Mouse (Mus musculus) thymus, adult 2 months (tissue): ENCODE data around the gene Fam71f2. TPM values are rescaled to one million over a fixed set of nuclear protein-coding genes. Genes with fewer than 3 reads are reported as not detected.

Experiments
- DNase-seq: peaks from one replicate; pipeline ENCODE4 v3.0.0; 2021
- H3K27ac ChIP-seq: fragments of 200-500 bp; 2 replicates; pipeline ENCODE4 v1.5.1; 2012; ENCODE audit warnings: low read length, control low read depth; ENCODE audit not compliant: control insufficient read depth, insufficient read depth
- H3K27me3 ChIP-seq: fragments of 200-500 bp; 2 replicates; pipeline ENCODE4 v1.6.1; 2012; ENCODE audit warnings: mild to moderate bottlenecking, low read length, moderate library complexity, mixed read lengths; ENCODE audit not compliant: control insufficient read depth, insufficient read depth
- H3K36me3 ChIP-seq: fragments of 200-500 bp; 2 replicates; pipeline ENCODE4 v1.6.1; 2012; ENCODE audit warnings: mild to moderate bottlenecking, low read length, moderate library complexity; ENCODE audit not compliant: control insufficient read depth, insufficient read depth
- H3K4me1 ChIP-seq: fragments of 200-500 bp; replicated peaks from 2 replicates; pipeline ENCODE4 v1.6.1; 2012; ENCODE audit warnings: low read length; ENCODE audit not compliant: control insufficient read depth, insufficient read depth
- H3K4me3 ChIP-seq: fragments of 200-500 bp; 2 replicates; pipeline ENCODE4 v1.5.1; 2012; ENCODE audit warnings: mild to moderate bottlenecking, low read length, control low read depth, moderate library complexity; ENCODE audit not compliant: control insufficient read depth, insufficient read depth
- CTCF ChIP-seq: fragments of 200-500 bp; IDR thresholded peaks from 2 replicates; pipeline ENCODE4 v1.5.1; 2012; ENCODE audit warnings: mild to moderate bottlenecking, control low read depth, low read length, moderate library complexity, borderline replicate concordance; ENCODE audit not compliant: control insufficient read depth, poor library complexity, insufficient read depth; ENCODE audit errors: extremely low read depth
- POLR2A ChIP-seq: fragments of 200-500 bp; IDR thresholded peaks from 2 replicates; pipeline ENCODE4 v1.6.1; 2012; ENCODE audit warnings: mild to moderate bottlenecking, low read length, control low read depth, moderate library complexity; ENCODE audit not compliant: control insufficient read depth, poor library complexity, insufficient read depth; ENCODE audit errors: extremely low read depth
- WGBS: fragments of 180-500 bp; shearing (Covaris S2); methylation state at CpG from one replicate; pipeline ENCODE4 v1.1.7; 2018; 5-methylcytosine and 5-hydroxymethylcytosine counted together
- polyA plus RNA-seq: library from polyadenylated mRNA; depleted of rRNA; stranded (reverse); fragments of >200 nt; gene quantifications from 2 replicates; pipeline ENCODE4 v1.2.3, GENCODE M21; 2012

The Fam71f2 gene
- polyA plus RNA-seq, 1 experiment = 2.5 TPM

DNA sequence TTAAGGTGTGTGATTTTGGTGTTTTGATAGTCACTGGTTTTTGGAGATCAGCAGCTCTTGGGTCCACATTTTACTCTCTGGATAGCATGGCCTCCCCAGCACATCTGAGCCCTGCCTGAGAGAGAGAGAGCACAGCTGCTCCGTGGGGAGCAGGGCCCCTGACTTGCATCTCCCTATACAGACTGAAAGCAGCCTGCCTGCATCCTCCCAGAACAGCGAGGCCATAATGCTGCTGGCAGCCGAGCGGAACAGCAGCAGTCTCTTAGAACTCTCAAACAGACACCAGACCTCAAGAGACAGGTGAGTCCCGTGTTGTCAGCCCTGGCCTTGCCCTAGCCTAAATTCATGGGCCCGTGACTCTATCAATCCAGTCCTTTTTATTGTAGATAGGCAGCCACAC lies 8.1 kb downstream of the Fam71f2 start:
- peaks cover 10% of the 10 kb centered on the region for H3K4me1 ChIP-seq
- DNase-seq = no peak
- no peaks in the 10 kb centered on the region for H3K36me3 ChIP-seq
- WGBS = 75% methylated on average over 6 of the region's 6 CpGs
- TF ChIP-seq POLR2A (no peak), CTCF (no peak)
- peak overlapping the region; percentile 26; the same call in 1 of the 2 replicates for H3K27ac ChIP-seq
- H3K27me3 ChIP-seq = no peaks in the 10 kb centered on the region
- no peak overlapping the region for H3K4me3 ChIP-seq

DNA sequence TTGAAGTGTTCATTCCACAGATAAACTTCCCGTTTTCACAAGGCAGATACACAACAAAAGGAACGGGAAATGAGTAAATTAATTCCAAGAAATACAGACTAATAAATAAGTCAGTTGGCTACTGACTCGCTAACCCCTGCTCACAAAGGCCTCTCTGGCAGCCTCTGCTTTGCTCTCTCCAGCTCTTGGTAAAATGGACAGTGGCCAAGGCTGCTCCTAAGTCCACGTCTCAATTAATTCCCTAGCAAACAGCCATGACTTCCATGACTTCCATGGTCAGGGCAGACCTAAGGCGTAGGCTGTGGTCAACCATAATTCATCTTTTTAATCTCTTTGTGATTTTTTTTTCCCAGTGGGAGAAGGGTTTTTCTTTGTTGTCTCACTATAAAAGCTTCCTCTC lies 8.6 kb downstream of the Fam71f2 start:
- 87% methylated on average over 5 of the region's 5 CpGs for WGBS
- H3K36me3 ChIP-seq = no peaks in the 10 kb centered on the region
- H3K27me3 ChIP-seq = no peaks in the 10 kb centered on the region
- no peak for TF ChIP-seq POLR2A
- TF ChIP-seq CTCF = no peak
- H3K4me3 ChIP-seq = no peak overlapping the region
- DNase-seq = no peak
- H3K4me1 ChIP-seq = peaks cover 10% of the 10 kb centered on the region
- H3K27ac ChIP-seq = no peak overlapping the region

DNA sequence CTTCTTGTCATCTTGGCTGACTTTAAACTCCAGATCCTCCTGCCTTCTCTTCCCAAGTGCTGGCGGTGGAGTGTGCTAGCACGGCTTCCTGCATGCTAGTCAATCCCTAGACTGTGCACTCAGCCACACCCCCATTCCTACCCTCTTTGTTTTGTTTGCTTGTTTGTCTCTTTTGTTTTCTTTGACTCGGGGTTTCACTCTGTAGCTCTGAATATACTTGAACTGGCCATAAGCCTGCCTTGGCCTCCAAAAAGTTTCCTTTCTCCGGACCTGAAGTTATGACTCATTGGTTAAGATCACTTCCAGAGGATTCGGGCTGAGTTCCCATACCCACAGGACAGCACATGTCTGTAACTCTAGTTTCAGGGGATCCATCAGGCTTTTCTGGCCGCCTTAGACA lies 9.3 kb downstream of the Fam71f2 start:
- 94% methylated on average over 6 of the region's 6 CpGs for WGBS
- Histone ChIP-seq H3K4me3 (no peak overlapping the region), H3K27me3 (no peaks in the 10 kb centered on the region)

DNA sequence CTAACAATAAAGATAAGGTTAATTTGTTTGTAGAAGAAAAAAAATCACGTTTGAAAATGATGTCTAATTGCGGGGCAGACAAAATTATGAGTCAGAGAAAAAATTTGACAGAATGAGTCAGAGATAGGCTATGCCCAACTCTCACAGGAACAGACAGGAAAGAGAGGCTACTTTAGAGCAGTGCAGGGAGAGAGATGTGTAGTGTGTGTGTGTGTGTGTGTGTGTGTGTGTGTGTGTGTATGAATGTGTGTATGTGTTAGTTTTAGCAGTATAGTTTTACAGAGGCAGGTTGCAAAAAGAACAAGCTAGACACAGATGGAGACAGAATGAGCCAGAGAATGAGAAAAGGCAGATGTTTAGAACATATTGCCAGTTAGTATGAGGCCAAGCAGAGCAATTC lies 19.7 kb downstream of the Fam71f2 start:
- Histone ChIP-seq H3K36me3 (no peaks in the 10 kb centered on the region), H3K27me3 (no peaks in the 10 kb centered on the region), H3K4me1 (no peaks in the 10 kb centered on the region), H3K4me3 (no peak overlapping the region), H3K27ac (no peak overlapping the region)
- no peak for TF ChIP-seq CTCF
- no peak for TF ChIP-seq POLR2A
- 75% methylated on average over 2 of the region's 2 CpGs for whole genome bisulfite sequencing
- DNase-seq = no peak

More for the DNA sequence above, 9.3 kb downstream of the Fam71f2 start:
- no peak for DNase-seq
- no peaks in the 10 kb centered on the region for H3K36me3 ChIP-seq
- no peak for TF ChIP-seq POLR2A
- TF ChIP-seq CTCF = no peak
- H3K4me1 ChIP-seq = peaks cover 10% of the 10 kb centered on the region
- no peak overlapping the region for H3K27ac ChIP-seq

DNA sequence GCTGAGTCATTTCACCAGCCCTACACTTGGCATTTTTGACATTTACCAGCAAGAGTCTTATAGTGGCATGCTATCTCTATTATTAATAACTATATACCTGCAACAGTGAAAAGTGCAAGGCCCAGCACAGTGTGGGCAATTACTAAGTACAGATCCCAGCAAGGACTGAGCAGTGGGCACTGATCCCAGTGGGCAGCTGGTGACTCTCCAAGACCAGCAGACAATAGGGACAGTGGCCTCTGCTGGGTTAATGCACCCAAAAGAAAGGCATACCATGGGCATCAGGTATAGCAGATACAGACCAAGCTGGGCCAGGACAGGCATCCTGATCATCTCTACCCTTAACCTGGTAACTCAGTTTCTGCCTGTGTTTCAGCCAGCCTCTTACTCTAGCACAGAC lies 23.9 kb downstream of the Fam71f2 start:
- Histone ChIP-seq H3K27me3 (no peaks in the 10 kb centered on the region), H3K36me3 (no peaks in the 10 kb centered on the region), H3K4me1 (no peaks in the 10 kb centered on the region), H3K27ac (no peak overlapping the region), H3K4me3 (no peak overlapping the region)
- no peak for DNase-seq
- TF ChIP-seq CTCF (no peak), POLR2A (no peak)

DNA sequence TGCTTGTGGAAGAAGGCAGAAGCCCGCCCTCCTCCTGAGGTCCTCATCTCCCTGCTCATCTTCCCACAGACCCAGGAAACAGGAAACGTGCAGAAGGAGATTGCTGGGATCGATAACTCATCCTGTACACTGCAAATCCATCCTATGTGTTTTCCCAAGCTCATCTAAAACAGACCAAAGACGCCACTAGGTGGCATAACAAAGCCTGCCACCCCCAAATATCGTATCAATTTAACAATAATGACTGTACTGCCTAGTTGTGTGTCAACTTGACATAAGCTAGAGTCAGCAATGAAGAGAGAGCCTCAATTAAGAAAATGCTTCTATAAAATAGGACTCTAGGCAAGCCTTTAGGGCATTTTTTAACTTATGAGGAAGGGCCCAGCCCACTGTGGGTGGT lies 24.3 kb downstream of the Fam71f2 start:
- H3K27ac ChIP-seq = no peak overlapping the region
- no peaks in the 10 kb centered on the region for H3K27me3 ChIP-seq
- H3K36me3 ChIP-seq = no peaks in the 10 kb centered on the region
- WGBS = 71% methylated on average over 5 of the region's 5 CpGs
- H3K4me1 ChIP-seq = no peaks in the 10 kb centered on the region
- H3K4me3 ChIP-seq = no peak overlapping the region
- TF ChIP-seq CTCF = no peak
- TF ChIP-seq POLR2A = no peak
- DNase-seq = no peak

DNA sequence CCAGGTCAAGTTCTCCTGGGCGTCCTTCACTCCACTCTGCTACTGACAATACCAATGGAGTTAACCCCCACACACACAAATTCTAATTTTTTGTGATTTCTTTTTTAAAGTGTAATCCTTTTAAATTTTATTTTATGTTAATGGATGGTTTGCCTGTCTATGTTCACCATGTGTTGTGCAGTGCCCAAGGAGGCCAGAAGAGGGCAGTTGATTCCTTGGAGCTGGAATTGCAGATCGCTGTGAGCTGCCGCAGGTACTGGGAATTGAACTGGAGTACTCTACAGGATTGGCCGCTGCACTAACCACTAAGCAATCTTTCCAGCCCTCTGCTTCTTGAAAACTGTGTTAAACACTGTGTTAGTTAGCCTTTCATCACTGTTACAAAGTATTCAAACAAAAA lies 26.1 kb downstream of the Fam71f2 start:
- WGBS = 96% methylated on average over 4 of the region's 4 CpGs
- Histone ChIP-seq H3K4me1 (no peaks in the 10 kb centered on the region), H3K36me3 (no peaks in the 10 kb centered on the region), H3K4me3 (no peak overlapping the region), H3K27me3 (no peaks in the 10 kb centered on the region), H3K27ac (no peak overlapping the region)
- TF ChIP-seq POLR2A = no peak
- no peak for TF ChIP-seq CTCF
- no peak for DNase-seq
